Mouse (Mus musculus) MEL-GATA-1-ER (cell line): ENCODE data around the gene Il17rd.
A peak's percentile ranks its signal among the peaks of the same experiment; 100 is the strongest.

ENCODE experiments used
- DNase-seq: peaks from one replicate; pipeline ENCODE4 v3.0.0-alpha.2; 2012; ENCODE audit warnings: low read depth; ENCODE audit errors: extremely low read depth

The Il17rd gene

DNA sequence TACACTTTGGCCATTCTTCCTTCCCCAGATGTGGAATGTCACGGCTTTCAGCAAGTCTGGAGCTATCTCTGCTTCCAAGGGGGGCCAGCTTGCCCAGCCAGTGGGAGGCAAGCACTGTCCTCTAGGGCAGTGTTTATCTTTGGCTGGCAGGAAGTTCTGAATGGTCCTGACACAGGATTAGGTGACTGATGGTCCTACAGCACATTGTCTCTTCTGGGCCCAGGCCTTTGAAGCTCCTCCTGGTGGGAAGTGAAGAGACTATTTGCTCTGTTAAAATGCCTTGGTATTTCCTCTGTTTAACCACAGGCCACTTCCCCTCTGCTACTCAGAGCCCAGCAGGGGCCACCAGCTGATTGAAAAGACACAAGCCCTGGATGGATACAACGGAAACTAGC, 6.2 kb downstream of the Il17rd start:
- peak; percentile 52 for DNase-seq

DNA sequence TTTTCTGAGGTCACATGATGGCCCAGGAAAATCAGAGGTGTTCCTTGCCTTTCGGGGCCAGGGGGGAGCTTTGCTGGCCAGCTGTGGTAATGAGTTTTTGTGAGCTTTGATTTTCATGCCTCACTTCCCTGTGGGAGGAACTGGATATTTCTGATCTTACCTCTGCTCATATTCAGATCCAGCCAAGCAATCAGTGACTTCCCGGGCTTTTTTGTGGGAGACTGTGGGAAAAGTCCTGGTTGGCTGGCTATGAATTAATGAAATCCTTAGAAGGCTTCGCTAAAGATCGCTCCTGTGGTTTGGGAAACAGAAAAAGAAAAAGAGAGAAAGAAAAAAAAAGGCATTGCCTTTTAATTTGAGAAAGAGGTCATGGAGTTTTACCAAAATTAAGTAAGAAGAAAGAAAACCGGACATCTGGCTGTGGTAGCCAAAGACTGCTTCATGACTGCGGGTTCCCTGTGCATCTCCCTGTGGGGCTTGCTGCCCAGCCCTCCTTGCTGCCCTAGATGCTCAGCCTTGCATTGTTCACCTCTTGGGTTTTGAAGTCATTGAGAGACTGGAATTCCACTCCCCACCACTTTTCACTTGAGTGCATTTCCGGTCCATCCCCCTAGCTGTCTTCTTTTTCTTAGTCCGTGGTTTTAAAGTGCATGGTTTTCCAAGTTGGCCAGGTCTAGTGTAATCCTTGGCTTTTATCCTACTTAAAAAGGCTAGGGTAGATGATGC, 9.7 kb downstream of the Il17rd start:
- DNase-seq, result no peak

DNA sequence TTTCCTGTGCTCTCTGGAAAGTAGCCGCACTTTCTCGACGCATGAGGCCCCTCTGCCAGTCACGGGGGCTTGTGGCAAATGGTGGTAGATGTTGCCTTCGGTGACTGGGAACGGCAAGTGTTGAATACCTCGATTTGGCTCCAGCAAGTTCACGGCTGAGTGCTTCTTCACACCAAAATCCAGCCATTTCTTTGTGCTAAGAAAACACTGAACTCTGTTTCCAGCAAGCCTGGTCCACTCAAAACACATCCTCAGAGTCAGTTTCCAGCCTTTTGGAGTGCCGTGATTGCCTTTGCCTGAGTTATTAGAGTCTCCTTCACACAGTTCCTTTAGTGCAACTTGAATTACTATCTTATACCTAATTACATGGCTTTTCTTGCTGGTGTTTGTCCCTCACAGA, 11.3 kb downstream of the Il17rd start:
- DNase-seq, result no peak

GRCm38 (mm10) chr14:27050560-27051510, 12.1 kb downstream of the Il17rd start:
- no peak for DNase-seq

- no peak for DNase-seq
Observed at GRCm38 (mm10) chr14:27051511-27051895, 12.8 kb downstream of the Il17rd start.

DNA sequence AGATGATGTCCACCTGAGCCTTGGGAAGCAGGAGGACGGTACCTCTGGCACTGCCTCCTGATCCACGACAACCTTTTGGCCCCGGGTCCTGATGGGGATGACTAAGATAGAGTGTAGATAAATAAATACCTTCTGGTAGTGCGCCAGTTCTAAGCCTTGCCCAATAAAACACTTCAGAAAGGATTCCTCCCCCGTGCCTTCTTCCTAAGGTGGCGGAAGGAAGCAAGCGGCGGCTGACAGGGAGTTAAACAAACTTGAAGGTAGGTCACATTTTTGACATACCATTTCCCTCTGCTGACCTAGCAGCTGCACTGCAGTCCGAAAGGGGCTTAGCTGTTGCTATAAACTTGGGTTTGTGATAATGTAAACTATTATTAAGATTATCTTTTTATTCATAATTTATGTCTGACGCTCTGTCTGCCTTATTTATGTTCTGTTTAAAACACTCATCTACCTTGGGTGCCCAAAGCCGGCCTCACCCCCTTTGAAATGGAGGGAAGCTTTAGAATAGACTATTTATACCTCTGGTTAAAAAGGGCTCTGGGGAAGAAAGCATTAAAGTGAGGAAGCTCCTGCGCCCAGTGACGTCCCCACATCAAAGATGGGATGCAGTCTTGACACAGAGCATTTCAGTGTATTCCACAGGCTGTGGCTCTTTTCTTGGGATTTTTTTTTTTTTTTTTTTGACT, 19.9 kb downstream of the Il17rd start:
- DNase-seq, result no peak

DNA sequence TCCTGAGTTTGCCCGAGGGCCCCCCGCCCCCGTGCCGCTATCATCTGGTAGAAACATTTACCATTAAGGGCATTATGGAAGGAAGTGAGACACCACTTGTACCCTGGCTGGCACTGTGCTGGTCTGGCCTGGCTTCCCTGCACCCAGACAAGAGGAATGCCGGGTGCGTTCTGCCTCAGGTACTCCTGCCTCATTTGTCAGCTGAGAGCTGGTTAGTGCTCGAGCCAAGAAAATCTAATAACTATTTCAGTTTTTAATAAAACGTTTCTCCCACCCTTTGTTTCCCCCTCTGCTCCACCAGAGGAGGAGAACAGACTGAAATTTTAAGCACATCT, 20.4 kb downstream of the Il17rd start:
- no peak for DNase-seq

GRCm38 (mm10) chr14:27063338-27063737, 24.6 kb downstream of the Il17rd start:
- DNase-seq, result no peak

DNA sequence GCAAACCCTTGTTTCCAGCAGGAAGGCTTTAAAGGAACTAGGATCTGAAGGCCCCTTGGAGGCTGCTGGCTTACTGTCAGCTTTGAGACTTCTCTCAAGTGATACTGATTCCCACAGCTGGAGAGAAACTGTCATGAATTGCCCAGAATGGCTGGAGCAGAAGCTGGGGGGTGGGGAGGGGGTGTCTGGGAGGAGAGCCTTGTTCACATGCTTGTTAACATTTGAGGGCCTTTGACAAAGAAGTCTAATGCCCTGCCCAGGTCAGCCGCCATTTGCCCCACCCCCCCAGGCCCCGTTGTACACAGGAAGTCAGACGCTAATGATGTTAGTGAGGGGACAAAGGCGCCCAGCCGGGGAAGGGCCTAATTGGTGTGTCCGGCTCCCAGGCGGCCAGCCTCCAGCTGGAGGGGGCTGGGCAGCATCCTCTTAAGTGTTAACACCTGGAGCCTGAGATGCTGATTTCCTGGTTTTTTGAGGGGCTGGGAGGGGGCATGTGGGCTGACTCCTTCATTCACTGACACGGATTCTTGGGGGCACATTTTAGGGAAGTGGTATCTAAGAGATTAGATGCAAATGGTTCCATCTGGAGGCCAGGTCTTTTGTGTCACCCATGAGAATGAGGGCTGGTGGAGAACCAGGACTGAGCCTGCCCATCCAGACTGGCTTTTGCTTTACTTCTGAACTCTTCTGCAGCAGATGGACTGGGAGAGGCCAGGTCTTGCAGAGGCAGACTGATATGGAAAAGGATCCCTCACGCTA, 27.6 kb downstream of the Il17rd start:
- DNase-seq, result no peak

DNA sequence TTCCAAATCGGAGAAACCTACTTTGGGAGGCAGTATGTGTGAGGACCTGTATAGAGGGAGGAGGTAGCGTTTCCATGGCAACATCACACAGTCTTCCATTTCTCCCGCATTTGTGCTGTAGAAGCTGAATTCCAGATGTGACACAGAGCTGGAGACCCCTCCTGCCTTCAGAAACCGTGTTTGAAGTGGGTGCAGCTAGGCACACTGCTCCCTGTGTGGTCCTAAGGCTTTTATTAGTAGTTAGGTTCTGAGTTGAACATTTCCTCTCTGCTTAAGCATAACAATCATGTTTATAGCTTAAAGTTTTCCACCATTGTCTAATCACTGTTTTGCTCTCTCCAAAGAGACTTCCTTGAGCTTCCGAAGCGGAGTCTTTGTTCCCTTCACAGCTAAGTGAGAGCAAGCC, 29.1 kb downstream of the Il17rd start:
- DNase-seq, result no peak

DNA sequence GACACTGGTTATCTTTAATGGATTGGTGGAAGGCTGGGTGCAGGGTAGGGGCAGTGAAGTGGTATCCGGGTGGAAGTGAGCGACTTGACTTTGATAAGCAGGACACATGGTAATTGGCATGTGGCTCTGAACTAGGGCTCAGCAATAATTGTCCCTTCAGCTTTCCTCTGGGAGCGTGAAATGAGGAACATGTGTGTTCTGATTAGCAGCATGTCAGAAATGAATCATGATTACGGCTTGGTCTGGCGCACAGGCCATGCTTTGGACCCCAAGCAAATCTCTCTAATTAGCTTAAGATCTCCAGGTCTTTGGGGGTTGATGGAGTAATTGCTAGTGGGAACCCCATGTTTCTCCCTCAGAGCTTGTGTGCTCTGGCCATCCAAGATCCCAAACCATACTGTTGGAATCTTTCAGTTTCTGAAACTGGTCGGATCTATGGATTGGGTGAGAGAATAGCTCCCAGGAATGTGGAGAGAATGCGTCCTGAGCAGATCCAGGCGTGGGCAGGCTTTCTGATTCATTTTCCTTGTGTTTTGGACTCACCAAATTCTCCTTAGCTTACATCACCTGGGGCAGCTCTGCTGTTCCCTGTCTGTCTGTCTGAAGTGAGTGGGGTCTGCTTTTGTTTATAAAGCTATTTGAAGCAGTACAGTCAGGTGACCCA, 30.8 kb downstream of the Il17rd start:
- DNase-seq, result no peak

GRCm38 (mm10) chr14:27070128-27070527, 31.4 kb downstream of the Il17rd start:
- DNase-seq, result no peak

GRCm38 (mm10) chr14:27070758-27071157, 32.0 kb downstream of the Il17rd start:
- no peak for DNase-seq

DNA sequence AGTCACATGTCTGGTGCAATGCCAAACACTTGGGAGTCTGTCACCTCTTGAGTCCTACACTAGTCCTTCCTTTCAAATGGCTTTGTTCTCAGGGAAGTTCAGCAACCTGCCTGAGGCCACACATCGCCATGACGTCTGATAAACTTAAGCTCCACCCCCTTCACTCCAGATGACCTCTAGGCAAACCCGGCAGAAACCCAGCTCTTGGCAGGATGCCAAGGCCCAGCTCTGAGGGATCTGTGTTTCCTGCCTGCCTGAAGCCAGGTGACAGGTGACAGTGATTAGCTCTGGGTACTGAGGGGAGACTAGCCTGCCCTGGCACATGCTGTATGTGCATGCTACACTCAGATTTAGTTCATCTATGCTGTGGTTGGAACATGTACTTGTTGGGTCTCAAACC, 33.2 kb downstream of the Il17rd start:
- no peak for DNase-seq

GRCm38 (mm10) chr14:27075084-27075483, 36.3 kb downstream of the Il17rd start:
- DNase-seq, result no peak

DNA sequence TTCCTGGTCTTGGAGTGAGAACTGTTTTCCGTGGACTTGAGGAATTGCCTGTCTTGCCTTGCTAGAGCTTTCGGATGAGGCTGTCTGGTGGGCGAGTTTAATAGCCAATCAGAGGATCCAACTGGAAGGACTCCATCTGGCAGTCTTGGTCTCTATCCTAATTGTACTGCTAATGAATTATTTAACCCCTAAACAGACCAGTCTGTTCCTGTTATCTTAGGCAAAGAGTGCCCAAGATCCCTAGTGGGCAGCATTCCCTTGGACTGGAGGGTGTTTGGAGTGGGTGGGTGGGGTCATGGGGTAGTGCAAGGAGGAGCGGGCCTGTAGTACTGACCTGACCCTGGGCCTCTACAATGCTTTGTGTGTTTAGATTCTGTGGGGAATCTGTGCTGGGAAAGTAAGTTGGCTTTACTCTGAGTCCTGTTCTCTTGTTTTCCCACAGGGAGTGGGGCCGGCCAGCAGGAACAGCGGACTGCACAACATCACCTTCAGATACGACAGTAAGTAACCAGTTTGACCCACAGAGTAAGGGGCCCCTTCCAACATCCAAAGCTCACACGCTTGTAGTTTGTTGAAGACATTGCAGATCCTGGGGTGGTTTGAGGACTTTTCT, 37.3 kb downstream of the Il17rd start:
- DNase-seq, result no peak

- no peak for DNase-seq
Observed at GRCm38 (mm10) chr14:27076522-27076920, 37.8 kb downstream of the Il17rd start.

GRCm38 (mm10) chr14:27081536-27082275, 43.0 kb downstream of the Il17rd start:
- no peak for DNase-seq

DNA sequence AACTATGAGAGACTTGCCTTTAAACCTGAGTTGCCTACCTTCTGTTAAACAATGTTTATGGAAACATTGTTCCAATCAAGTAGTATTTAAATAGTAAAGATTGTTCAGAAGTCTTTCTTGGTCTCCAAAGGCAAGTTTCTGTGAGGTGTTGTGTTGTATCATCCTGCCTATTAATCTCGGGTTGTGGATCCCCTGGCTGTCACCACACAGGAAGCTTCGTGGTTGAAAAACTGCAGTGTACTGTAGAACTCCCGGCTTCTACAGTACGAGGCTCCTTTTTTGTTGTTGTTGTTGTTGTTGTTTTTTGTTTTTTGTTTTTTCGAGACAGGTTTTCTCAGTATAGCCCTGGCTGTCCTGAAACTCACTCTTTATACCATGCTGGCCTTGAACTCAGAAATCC, 46.7 kb downstream of the Il17rd start:
- DNase-seq, result no peak

DNA sequence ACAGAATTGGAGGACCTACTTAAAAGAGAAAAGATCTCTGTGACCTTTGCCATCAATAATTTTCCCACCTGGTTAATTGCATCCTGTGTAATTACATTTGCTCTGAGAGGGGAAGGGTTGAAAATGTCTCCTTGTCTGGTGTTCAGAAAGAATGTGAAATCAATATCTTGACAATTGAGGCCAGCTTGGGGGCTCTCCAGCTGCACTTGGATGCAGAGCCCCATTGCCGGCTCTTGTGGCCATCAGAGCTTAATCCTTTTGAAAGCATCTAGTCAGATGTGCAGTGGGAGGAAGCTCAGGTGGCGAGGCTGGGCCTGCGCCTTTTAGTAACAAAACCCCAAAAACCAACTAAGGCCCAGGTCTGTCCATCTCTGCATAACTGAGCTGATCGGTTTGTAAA, 47.3 kb downstream of the Il17rd start:
- DNase-seq, result no peak
